Mouse (Mus musculus): ENCODE measurements at regions not wholly inside any gene's neighbourhood (a gene's known extent, or its start where the extent isn't known, plus 50 kb on each side); places are given as distances from the start of the nearest gene placed in this dataset.

GRCm38 (mm10) chr14:108819370-108819769, 94.6 kb downstream of the Slitrk1 start:
- TF ChIP-seq EP300 (IDR thresholded peaks at IDR 0.05; ENCODE audit: low read depth) (no peak), CTCF (IDR thresholded peaks at IDR 0.05; ENCODE audit: low read depth) (no peak)

Data from heart, postnatal 0 days (tissue).